Mouse (Mus musculus) megakaryocyte progenitor cell, adult 5-6 weeks (primary cell): ENCODE results near the gene Ephb1. TPM values are rescaled to one million over a fixed set of nuclear protein-coding genes. Genes with fewer than 3 reads are reported as not detected.

Source experiments
- ATAC-seq: replicated peaks from 2 replicates; pipeline ENCODE4 v1.8.0; 2016; ENCODE audit warnings: mild to moderate bottlenecking, moderate TSS enrichment, inconsistent platforms; ENCODE audit not compliant: poor library complexity
- total RNA-seq, 2 experiments: library from RNA; stranded (forward) in 1 of 2; stranded (reverse) in 1 of 2; fragments of 157-497, 149-512 nt in 1 of 2; fragments of 200-1000 nt in 1 of 2; gene quantifications; 2 replicates each; pipeline versions ENCODE4 v1.2.3 to v1.2.4; 2015 to 2017

Ephb1 gene
- total RNA-seq, 2 experiments from 2014 or later = not detected

DNA sequence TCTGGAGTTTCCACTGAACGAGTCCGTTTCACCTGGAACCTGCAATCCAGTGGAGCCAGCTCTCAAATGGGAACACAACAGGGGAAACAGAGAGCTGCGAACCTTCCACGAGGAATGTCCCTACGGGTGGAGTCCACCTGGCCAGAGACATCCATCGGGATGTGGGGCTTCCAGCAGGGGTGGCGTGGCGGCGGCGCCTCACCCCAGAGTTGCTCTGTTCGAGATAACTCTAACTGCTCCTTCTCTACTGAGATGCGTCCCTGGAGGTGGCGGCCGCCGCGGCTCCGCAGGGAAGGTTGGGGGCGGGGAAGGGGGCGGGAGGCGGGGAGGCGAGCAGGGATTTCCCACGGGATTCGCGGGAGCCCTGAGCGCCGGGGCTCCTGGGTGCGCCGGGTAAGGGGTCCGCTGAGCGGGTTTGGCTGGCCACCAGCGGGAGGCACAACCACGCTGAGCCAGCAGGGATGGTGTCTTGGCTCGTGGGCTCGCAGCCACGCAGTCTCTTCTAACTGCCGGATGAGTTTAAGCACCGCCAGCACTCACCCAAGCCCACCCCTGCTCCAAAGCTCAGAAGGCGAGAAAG is 1.3 kb downstream of the Ephb1 start:
- ATAC-seq = no peak

GRCm38 (mm10) chr9:102352186-102353055 is 2.1 kb downstream of the Ephb1 start:
- no peak for ATAC-seq

DNA sequence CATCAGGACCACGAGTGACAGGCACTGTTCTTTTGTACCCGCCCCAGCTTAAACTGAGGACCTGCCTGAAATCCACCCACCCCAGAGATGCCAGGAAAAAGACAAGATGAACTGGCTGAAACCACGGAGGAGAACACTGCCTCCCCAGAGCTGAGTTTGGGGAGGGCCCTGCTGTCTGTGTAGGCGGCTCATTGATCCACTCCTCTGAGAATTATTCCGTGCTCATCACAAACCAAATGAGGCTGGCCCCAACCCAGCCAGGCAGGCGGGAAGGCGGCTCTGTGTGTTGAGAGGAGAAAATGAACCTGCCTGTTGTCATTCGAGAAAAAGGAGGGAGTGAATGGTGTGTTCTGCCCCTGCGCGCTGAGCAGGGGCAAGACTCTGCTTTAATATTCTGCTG is 2.8 kb downstream of the Ephb1 start:
- no peak for ATAC-seq

- ATAC-seq = no peak
Measured at GRCm38 (mm10) chr9:102351221-102351620, 3.3 kb downstream of the Ephb1 start.

DNA sequence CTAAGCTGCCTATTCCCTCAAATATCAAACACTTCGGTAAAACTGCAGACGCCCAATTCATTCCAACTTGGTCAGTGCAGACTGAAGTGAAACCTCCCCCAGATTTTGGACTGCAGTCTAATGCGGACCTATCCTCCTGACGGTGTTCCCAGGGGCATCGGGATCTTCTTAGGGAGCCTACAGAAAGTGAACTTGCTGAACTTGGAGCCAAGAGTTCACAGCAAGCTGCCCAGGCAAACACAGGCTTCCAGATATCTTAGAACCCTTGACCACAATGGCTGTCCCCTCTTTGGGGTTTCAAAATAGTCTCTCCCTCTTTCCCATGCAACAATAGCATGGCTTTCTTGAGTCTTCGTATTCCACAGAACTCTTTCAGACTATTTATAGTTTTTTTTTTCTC is 3.8 kb downstream of the Ephb1 start:
- ATAC-seq = no peak

DNA sequence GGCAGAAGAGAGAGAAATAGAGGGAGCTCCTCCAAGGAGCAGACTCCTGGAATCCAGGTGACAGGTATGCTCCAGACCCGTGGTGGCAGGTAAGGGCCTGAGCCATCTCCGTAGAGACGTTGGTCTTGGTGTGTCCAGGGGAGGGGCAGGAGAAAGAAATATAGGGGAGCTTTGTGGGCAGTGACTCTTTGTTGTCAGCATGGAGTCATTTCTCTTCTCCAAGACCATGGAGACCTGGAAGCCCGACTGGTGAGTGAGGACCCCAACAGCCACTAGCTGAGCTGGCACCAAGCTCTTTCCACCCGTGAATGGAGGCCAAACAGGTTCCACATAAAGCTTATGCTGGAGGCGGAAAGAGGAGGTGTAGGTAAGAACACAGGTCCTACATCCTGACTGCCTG is 4.4 kb downstream of the Ephb1 start:
- no peak for ATAC-seq

DNA sequence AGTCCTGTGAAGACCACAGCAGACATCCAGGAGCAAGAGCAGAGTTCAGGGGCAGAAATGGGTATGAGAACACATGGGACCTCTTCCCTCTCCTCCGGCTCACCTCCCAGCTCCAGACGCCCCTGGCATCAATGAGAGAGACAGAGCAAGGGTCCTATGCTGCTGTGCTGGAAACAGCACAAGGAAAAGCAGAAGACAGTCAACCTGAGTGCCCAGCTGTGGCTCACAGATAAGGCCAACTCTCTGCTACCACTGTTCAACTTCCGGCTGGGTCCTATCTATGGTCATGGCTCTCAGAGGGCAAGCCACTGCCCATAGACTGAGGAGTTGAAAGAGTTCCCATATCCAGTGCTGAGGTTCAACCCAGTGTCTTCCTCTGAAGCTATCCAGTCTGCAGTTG is 7.7 kb downstream of the Ephb1 start:
- ATAC-seq = no peak

- no peak for ATAC-seq
Measured at GRCm38 (mm10) chr9:102345474-102345873, 9.0 kb downstream of the Ephb1 start.

- no peak for ATAC-seq
Measured at GRCm38 (mm10) chr9:102345047-102345446, 9.4 kb downstream of the Ephb1 start.

- no peak for ATAC-seq
Measured at GRCm38 (mm10) chr9:102344086-102344930, 10.2 kb downstream of the Ephb1 start.

- no peak for ATAC-seq
Measured at GRCm38 (mm10) chr9:102343061-102343460, 11.4 kb downstream of the Ephb1 start.

DNA sequence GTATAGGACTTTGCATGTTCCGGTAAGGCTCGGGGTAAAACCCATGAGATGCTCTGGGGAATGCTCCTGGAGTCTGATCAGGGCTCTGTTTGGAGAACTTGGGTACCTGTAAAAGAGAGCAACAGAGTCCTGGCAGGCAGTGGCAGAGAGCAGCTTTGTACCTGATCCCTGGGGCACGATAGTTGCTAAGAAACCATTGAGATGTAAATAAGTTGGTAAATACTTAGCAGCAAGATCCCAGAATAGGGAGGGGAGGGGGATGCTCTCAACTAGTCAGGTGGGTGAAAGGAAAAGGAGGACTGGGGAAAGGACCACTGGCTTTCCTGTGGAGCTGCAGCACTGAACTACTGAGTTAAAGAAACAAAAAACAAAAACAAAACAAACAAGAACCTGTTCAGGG is 12.5 kb downstream of the Ephb1 start:
- ATAC-seq = no peak

DNA sequence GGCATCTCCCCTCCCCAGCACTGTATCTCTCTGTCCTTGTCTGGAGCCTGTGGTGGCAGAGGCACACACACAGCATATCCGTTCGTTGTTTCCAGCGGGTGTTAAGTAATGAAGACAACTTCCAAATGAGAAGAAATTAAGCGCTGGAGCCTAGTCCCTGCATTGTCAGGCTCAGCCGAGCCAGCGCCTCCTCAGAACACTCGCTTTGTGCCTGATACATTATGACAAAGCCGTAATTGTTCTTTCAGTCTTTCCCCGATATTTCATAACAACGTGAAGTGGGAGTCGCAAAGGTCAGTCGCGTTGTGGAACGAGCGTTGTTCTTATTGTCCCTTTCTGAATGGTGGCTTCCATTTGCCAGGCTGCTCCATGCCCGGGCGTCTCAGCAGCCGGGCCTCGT is 13.7 kb downstream of the Ephb1 start:
- no peak for ATAC-seq

DNA sequence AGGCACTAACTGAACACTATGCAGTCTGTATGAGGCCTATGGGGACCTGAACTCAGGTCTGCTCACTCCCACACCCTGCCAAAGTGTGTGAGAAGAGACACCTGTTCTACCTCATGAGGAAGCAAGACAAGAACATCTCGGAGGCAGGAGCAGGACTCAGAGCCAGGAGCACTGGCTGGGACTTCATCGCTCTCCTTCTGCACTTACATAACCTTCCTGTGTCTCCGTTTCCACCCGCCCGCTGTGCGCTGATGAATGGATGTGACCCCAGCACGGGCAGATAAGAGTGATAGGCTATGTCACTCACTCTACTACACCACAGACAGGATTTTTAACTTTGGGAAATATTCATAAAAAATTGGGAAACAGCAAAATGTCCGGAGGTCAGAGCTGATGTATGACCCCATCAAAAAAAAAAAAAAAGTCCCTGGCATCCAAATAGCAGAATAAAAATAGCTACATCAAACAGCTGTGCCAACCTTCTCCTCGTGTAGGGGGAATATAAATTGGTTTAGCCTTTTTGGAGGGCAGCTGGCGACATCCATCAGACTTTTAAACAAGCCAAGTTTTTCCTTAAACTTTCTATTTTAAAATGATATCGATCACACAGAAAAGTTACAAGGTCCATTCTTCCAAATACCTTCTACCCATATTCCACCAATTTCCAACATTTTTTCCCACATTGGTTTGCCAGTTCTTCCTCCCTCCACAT is 18.8 kb downstream of the Ephb1 start:
- no peak for ATAC-seq

GRCm38 (mm10) chr9:102330266-102331060 is 24.0 kb downstream of the Ephb1 start:
- no peak for ATAC-seq

- no peak for ATAC-seq
Measured at GRCm38 (mm10) chr9:102327625-102328150, 26.8 kb downstream of the Ephb1 start.

DNA sequence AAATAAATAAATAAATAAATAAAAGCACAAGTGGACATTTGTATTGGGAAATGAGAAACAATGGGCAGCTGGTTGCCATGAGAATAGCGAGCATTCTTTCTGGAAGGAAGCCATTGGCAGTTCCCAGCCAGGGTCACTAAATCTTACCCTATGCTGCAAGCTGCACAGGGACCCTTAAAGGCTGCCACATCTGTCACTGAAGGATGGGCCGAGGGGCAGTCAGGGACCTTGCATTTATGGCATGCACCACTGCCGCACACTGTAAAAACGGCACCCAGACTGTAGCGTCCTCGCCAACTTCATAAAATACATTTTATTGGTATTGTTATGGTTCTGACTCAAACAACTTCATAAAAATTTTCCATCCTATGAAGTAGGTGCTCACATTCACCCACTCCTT is 39.1 kb downstream of the Ephb1 start:
- ATAC-seq = no peak

DNA sequence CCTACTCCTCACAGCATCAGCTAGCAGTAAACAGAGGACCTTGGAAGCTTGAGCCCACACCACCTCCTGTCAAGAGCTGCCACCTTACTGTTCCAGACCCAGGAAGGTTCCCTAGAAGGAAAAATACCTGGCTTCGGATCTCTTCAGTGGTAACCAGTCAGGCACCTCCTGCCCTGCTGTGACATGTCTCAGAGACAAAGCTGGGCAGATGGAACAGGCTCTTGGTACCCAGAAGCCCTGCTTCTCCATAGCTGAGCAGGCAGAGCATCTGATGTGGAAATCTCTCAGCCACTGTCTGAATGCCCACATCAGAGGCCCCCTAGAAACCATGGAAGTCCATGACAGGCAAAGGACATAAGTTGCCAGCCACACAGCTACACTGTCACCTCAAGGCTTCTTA is 39.7 kb downstream of the Ephb1 start:
- no peak for ATAC-seq

DNA sequence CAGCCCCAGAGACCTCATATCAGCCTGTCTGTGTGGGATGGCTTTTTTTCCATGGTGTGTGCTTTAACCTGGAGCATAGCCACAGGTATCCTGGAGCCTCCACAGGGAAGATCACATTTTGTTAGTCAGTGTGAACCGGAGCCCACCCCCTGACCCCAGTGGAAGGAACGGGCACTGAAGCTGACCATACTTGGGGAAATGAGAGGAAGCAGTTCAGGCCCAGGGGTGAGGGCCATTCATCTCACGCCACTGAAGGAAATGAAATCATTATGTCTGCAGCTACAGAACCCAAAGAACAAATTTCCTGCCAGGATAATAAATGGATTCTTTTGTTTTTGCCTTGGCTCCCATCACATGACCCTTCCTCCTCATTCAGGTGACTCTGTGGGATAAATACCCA is 44.1 kb downstream of the Ephb1 start:
- ATAC-seq = no peak

DNA sequence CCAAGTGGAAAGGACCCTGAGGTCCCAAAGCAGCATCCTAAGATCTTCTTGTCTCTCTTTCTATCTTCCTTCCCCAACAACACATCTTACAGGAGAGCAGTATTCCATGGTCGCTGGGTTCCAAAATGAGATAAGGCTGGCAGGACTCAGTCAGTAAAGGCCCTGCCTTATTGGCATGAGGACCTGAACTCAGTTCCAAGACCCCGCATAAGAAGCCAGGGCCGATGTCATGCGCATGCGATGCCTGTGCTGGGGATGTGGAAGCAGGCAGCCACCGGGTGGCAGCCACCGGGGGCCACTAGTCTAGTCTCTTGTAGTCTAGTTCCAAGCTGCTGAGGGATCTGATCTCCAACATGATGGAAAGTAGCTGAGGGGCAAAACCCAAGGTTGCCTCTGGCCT is 45.2 kb downstream of the Ephb1 start:
- ATAC-seq = no peak
